Mouse (Mus musculus) mouse embryonic stem cell (cell line): Measurements from ENCODE around the gene Usp46.
"Not testable (repeated sequence)": the region's sequence is repeated elsewhere in the genome, so short reads cannot be mapped to it uniquely, and the experiment has no call there.

Source experiments
- in situ Hi-C, 2 experiments: fragments of 300-500 bp; cut with MboI; formaldehyde crosslinking; loops; 1 replicate in 1 of 2; 3 replicates in 1 of 2; pipeline ENCODE4 v1.14.3; 2019 to 2020; ENCODE audit warnings: low sequenced_read_pairs in 2 of 2, low pct_unique_long_range_greater_than_20kb in 1 of 2, mixed read lengths in 1 of 2; ENCODE audit not compliant: unreplicated experiment in 1 of 2

Usp46 gene

GRCm38 (mm10) chr5:73989532-73989931 is 78.7 kb downstream of the Usp46 start:
- in situ Hi-C loops, result no loop called here

- in situ Hi-C loops, result no loop called here
Measured at GRCm38 (mm10) chr5:73987777-73988560, 80.3 kb downstream of the Usp46 start.

GRCm38 (mm10) chr5:73977426-73977825 is 90.8 kb downstream of the Usp46 start:
- in situ Hi-C loops, result no loop called here

GRCm38 (mm10) chr5:73971701-73972100 is 96.5 kb downstream of the Usp46 start:
- in situ Hi-C loops, result no loop called here

- in situ Hi-C loops, result no loop called here
Measured at GRCm38 (mm10) chr5:73970024-73970628, 98.1 kb downstream of the Usp46 start.

GRCm38 (mm10) chr5:73969338-73969737 is 98.9 kb downstream of the Usp46 start:
- in situ Hi-C loops, result no loop called here

GRCm38 (mm10) chr5:73959779-73960178 is 108.5 kb downstream of the Usp46 start:
- in situ Hi-C loops, result no loop called here

- in situ Hi-C loops, result not testable (repeated sequence)
Measured at GRCm38 (mm10) chr5:73958614-73959013, 109.6 kb downstream of the Usp46 start.

- in situ Hi-C loops, result no loop called here
Measured at GRCm38 (mm10) chr5:73958096-73958495, 110.1 kb downstream of the Usp46 start.

GRCm38 (mm10) chr5:73955691-73956090 is 112.5 kb downstream of the Usp46 start:
- in situ Hi-C loops, result no loop called here

- in situ Hi-C loops, result no loop called here
Measured at GRCm38 (mm10) chr5:73955005-73955404, 113.2 kb downstream of the Usp46 start.

GRCm38 (mm10) chr5:73953066-73953614 is 115.1 kb downstream of the Usp46 start:
- in situ Hi-C loops, result no loop called here

GRCm38 (mm10) chr5:73951649-73952000 is 116.6 kb downstream of the Usp46 start:
- in situ Hi-C loops, result no loop called here

- in situ Hi-C loops, result no loop called here
Measured at GRCm38 (mm10) chr5:73950809-73951648, 117.2 kb downstream of the Usp46 start.
